Comparison of ENCODE assay signal across 9 mouse cellular contexts in genomic region chr12:85142803-85143202, GRCm38 (mm10). TPM values are rescaled to one million over a fixed set of nuclear protein-coding genes. Genes with fewer than 3 reads are reported as not detected.
A peak's percentile ranks its signal among the peaks of the same experiment; 100 is the strongest.
DNase-seq lines count a peak whose midpoint lies in the region; ATAC-seq and TF ChIP-seq lines count a peak whose summit lies in the region.
"Had no signal": no experiment of that assay in that cellular context is flagged by ENCODE, and none has a peak within 500 bp of the region (broad histone marks: within the 10 kb centered on the region; RNA-seq: fewer than 3 reads in every experiment).

No protein-coding gene starts in this region.

- no peak overlapping the region for H3K9ac ChIP-seq in ES-E14 (ENCODE audit: insufficient read depth, low read depth, low read length, poor library complexity, severe bottlenecking)
- H3K9ac ChIP-seq in forebrain, embryonic 11.5 days (ENCODE audit: low read length): no peak overlapping the region
- no peak overlapping the region for H3K9ac ChIP-seq in hindbrain, embryonic 11.5 days (ENCODE audit: low read depth, low read length)
- H3K9ac ChIP-seq: hindbrain, embryonic 15.5 days had no signal

- peaks cover 2 to 20% of the 10 kb centered on the region in 2 experiments; a peak in 3 of 4 replicates for H3K4me1 ChIP-seq in ES-E14 (ENCODE audit: control insufficient read depth in 2 of 2, insufficient read depth in 2 of 2, low read length in 2 of 2, poor library complexity in 1 of 2)
- no peaks in the 10 kb centered on the region for H3K4me1 ChIP-seq in forebrain, embryonic 11.5 days (replicated peaks; ENCODE audit: control insufficient read depth, insufficient read depth, low read length)
- peaks cover 4% of the 10 kb centered on the region; the same call in 1 of the 2 replicates for H3K4me1 ChIP-seq in hindbrain, embryonic 11.5 days (replicated peaks; ENCODE audit: control insufficient read depth, insufficient read depth, low read length)

- H3K4me2 ChIP-seq in forebrain, embryonic 11.5 days (ENCODE audit: low read depth, low read length, severe bottlenecking): no peak overlapping the region
- no peak overlapping the region for H3K4me2 ChIP-seq in hindbrain, embryonic 11.5 days (replicated peaks; ENCODE audit: low read depth, low read length)
- H3K4me2 ChIP-seq: hindbrain, embryonic 15.5 days had no signal

- peak; percentile 86 for DNase-seq in ES-E14 (ENCODE audit: low read depth, low spot score)
- DNase-seq in brain, adult 2 months (ENCODE audit: low read depth, low spot score): peak; percentile 90
- DNase-seq in forebrain, embryonic 11.5 days (ENCODE audit: low spot score): peak; percentile 90
- peak; percentile 91 for DNase-seq in hindbrain, embryonic 11.5 days (ENCODE audit: low spot score)
- peak; percentile 75 to 84 for DNase-seq in left cerebral cortex, adult 2 months (ENCODE audit: extremely low spot score in 1 of 2, low spot score in 2 of 2)
- DNase-seq in right cerebral cortex, adult 2 months (ENCODE audit: low spot score in 2 of 2): peak; percentile 87 to 91
- DNase-seq in urinary bladder, postnatal 25 days (ENCODE audit: low spot score): peak; percentile 84

- H3K27ac ChIP-seq in ES-E14 (ENCODE audit: insufficient read depth, low read depth, low read length, poor library complexity, severe bottlenecking): no peak overlapping the region
- H3K27ac ChIP-seq in forebrain, embryonic 11.5 days (ENCODE audit: low read depth, low read length): no peak overlapping the region
- H3K27ac ChIP-seq in hindbrain, embryonic 11.5 days (ENCODE audit: low read depth, low read length): no peak overlapping the region
- H3K27ac ChIP-seq in left cerebral cortex, adult 2 months: no peak overlapping the region
- H3K27ac ChIP-seq: hindbrain, embryonic 15.5 days had no signal

- peak; percentile 70; the same call in 1 of the 2 replicates for ATAC-seq in forebrain, embryonic 11.5 days (replicated peaks; ENCODE audit: low FRiP score)
- ATAC-seq in hindbrain, embryonic 11.5 days (ENCODE audit: low FRiP score): peak; percentile 66; the same call in 1 of the 2 replicates
- ATAC-seq in megakaryocyte-erythroid progenitor cell, adult 5-6 weeks (replicated peaks; ENCODE audit: low FRiP score, low TSS enrichment, poor library complexity, severe bottlenecking): peak; percentile 66

- in situ Hi-C loops in ES-E14 (cut with MboI; ENCODE audit: low sequenced_read_pairs in 2 of 2, unreplicated experiment in 2 of 2): no loop called here

- intact Hi-C loops in left cerebral cortex, adult 2 months (cut with DNase I): loop anchor here (1.0 kb wide), 1 partner anchor 162 kb away; no protein-coding TSS in a partner anchor

- WGBS in forebrain, embryonic 11.5 days: 18% methylated on average over 4 of the region's 4 CpGs
- 17% methylated on average over 4 of the region's 4 CpGs for WGBS in hindbrain, embryonic 11.5 days

- H3K36me3 ChIP-seq in ES-E14 (ENCODE audit: control insufficient read depth, insufficient read depth, low read length, poor library complexity, severe bottlenecking): peaks cover 3% of the 10 kb centered on the region; the same call in 1 of the 2 replicates
- H3K36me3 ChIP-seq in forebrain, embryonic 11.5 days (ENCODE audit: control insufficient read depth, insufficient read depth, low read length): no peaks in the 10 kb centered on the region
- H3K36me3 ChIP-seq in hindbrain, embryonic 11.5 days (ENCODE audit: control insufficient read depth, insufficient read depth, low read length): no peaks in the 10 kb centered on the region

- H3K4me3 ChIP-seq in ES-E14 (ENCODE audit: insufficient read depth in 1 of 2, low read depth in 1 of 2, low read length in 2 of 2, poor library complexity in 1 of 2, severe bottlenecking in 1 of 2): no peak overlapping the region
- H3K4me3 ChIP-seq in forebrain, embryonic 11.5 days (ENCODE audit: low read depth, low read length): no peak overlapping the region
- H3K4me3 ChIP-seq in hindbrain, embryonic 11.5 days (ENCODE audit: low read depth, low read length): no peak overlapping the region
- H3K4me3 ChIP-seq in left cerebral cortex, adult 2 months: no peak overlapping the region
- H3K4me3 ChIP-seq: hindbrain, embryonic 15.5 days had no signal

- peak; percentile 97 for TF ChIP-seq CTCF in left cerebral cortex, adult 2 months (IDR thresholded peaks at IDR 0.05)

- no peaks in the 10 kb centered on the region for H3K9me3 ChIP-seq in ES-E14 (ENCODE audit: control insufficient read depth, insufficient read depth, low read depth, low read length)
- H3K9me3 ChIP-seq in forebrain, embryonic 11.5 days (ENCODE audit: control insufficient read depth, low read length): no peaks in the 10 kb centered on the region
- no peaks in the 10 kb centered on the region for H3K9me3 ChIP-seq in hindbrain, embryonic 11.5 days (ENCODE audit: control insufficient read depth, low read length)
- H3K9me3 ChIP-seq: hindbrain, embryonic 15.5 days had no signal

- no peaks in the 10 kb centered on the region for H3K27me3 ChIP-seq in forebrain, embryonic 11.5 days (ENCODE audit: control insufficient read depth, insufficient read depth, low read length)
- no peaks in the 10 kb centered on the region for H3K27me3 ChIP-seq in hindbrain, embryonic 11.5 days (ENCODE audit: control insufficient read depth, insufficient read depth, low read length)
- H3K27me3 ChIP-seq: hindbrain, embryonic 15.5 days had no signal

TF ChIP-seq in ES-E14, 5 proteins besides CTCF, POLR2A, EP300 and RAD21:
- TF ChIP-seq ZC3H11A (IDR thresholded peaks at IDR 0.05; ENCODE audit: borderline replicate concordance, low read depth, low read length): peak; percentile 44; the same call in 1 of the 2 replicates
- TF ChIP-seq MAFK (IDR thresholded peaks at IDR 0.05; ENCODE audit: insufficient read depth, low read depth, low read length): no peak
- TF ChIP-seq CHD2 (IDR thresholded peaks at IDR 0.05; ENCODE audit: low read depth, low read length): no peak
TF ChIP-seq in ES-E14: peak in this region for 1.

RNA-seq across cellular contexts. Expression of gene Rps6kl1, which starts 8.3 kb away (rescaled TPM):
- total RNA-seq in ES-E14 (2012; rRNA removed): 4.0 and 7.8 TPM in 2 replicates
- 1.9 and 2.8 TPM in 2 replicates for polyA plus RNA-seq in forebrain, embryonic 11.5 days (2014; fragmentation: Nextera tagmentation; extraction: Ambion mirVana)
- 2.3 and 2.6 TPM in 2 replicates for polyA plus RNA-seq in hindbrain, embryonic 11.5 days (2014; fragmentation: Nextera tagmentation; extraction: Ambion mirVana)
- total RNA-seq in left cerebral cortex, adult 2 months (2021): 10 to 100 TPM; 33.9 to 38.6 TPM
- 0.35 TPM in 1 of 2 replicates, not detected in the other for total RNA-seq in megakaryocyte-erythroid progenitor cell, adult 5-6 weeks (2014; fragmentation: Nextera tagmentation)
- not detected in 2 replicates for total RNA-seq in megakaryocyte-erythroid progenitor cell, adult 5-6 weeks (2017)

RNA-seq across cellular contexts. Expression of gene Dlst, which starts 32.2 kb away (rescaled TPM):
- 85.3 and 98.8 TPM in 2 replicates for total RNA-seq in ES-E14 (2012; rRNA removed)
- 118 TPM in 2 replicates for polyA plus RNA-seq in forebrain, embryonic 11.5 days (2014; fragmentation: Nextera tagmentation; extraction: Ambion mirVana)
- 98.7 and 101 TPM in 2 replicates for polyA plus RNA-seq in hindbrain, embryonic 11.5 days (2014; fragmentation: Nextera tagmentation; extraction: Ambion mirVana)
- total RNA-seq in left cerebral cortex, adult 2 months (2021): 100 to 1,000 TPM; 146 to 156 TPM
- 216 and 227 TPM in 2 replicates for total RNA-seq in megakaryocyte-erythroid progenitor cell, adult 5-6 weeks (2014; fragmentation: Nextera tagmentation)
- 230 and 281 TPM in 2 replicates for total RNA-seq in megakaryocyte-erythroid progenitor cell, adult 5-6 weeks (2017)

RNA-seq across cellular contexts. Expression of gene Prox2, which starts 32.2 kb away (rescaled TPM):
- 0.98 and 1.8 TPM in 2 replicates for total RNA-seq in ES-E14 (2012; rRNA removed)
- polyA plus RNA-seq in forebrain, embryonic 11.5 days (2014; fragmentation: Nextera tagmentation; extraction: Ambion mirVana): 2.5 and 3.5 TPM in 2 replicates
- 2.4 and 4.1 TPM in 2 replicates for polyA plus RNA-seq in hindbrain, embryonic 11.5 days (2014; fragmentation: Nextera tagmentation; extraction: Ambion mirVana)
- total RNA-seq in left cerebral cortex, adult 2 months (2021): 1 to 10 TPM; 1.9 to 2.1 TPM
- 2.5 and 11.8 TPM in 2 replicates for total RNA-seq in megakaryocyte-erythroid progenitor cell, adult 5-6 weeks (2014; fragmentation: Nextera tagmentation)
- 4.3 and 8.3 TPM in 2 replicates for total RNA-seq in megakaryocyte-erythroid progenitor cell, adult 5-6 weeks (2017)

RNA-seq across cellular contexts. Expression of gene Pgf, which starts 34.8 kb away (rescaled TPM):
- total RNA-seq in ES-E14 (2012; rRNA removed): 3.0 and 6.9 TPM in 2 replicates
- polyA plus RNA-seq in forebrain, embryonic 11.5 days (2014; fragmentation: Nextera tagmentation; extraction: Ambion mirVana): 3.1 and 3.7 TPM in 2 replicates
- 5.4 and 7.8 TPM in 2 replicates for polyA plus RNA-seq in hindbrain, embryonic 11.5 days (2014; fragmentation: Nextera tagmentation; extraction: Ambion mirVana)
- total RNA-seq in left cerebral cortex, adult 2 months (2021): 1 to 10 TPM; 2.6 TPM
- total RNA-seq in megakaryocyte-erythroid progenitor cell, adult 5-6 weeks (2014; fragmentation: Nextera tagmentation): not detected in 2 replicates
- total RNA-seq in megakaryocyte-erythroid progenitor cell, adult 5-6 weeks (2017): not detected in 2 replicates
